14 mouse cellular contexts compared by ENCODE assay signal in genomic region chr13:73476259-73476658, GRCm38 (mm10). TPM values are rescaled to one million over a fixed set of nuclear protein-coding genes. Genes with fewer than 3 reads are reported as not detected.
A peak's percentile ranks its signal among the peaks of the same experiment; 100 is the strongest.
DNase-seq lines count a peak whose midpoint lies in the region; ATAC-seq and TF ChIP-seq lines count a peak whose summit lies in the region.
"Had no signal": no experiment of that assay in that cellular context is flagged by ENCODE, and none has a peak within 500 bp of the region (broad histone marks: within the 10 kb centered on the region; RNA-seq: fewer than 3 reads in every experiment).

No protein-coding gene starts in this region.

- H3K27me3 ChIP-seq in liver, postnatal 0 days (ENCODE audit: insufficient read depth, low read length), result no peaks in the 10 kb centered on the region
- H3K27me3 ChIP-seq: embryonic facial prominence, embryonic 13.5 days had no signal

- TF ChIP-seq CTCF in cortical plate, adult 2 months (IDR thresholded peaks at IDR 0.05; ENCODE audit: extremely low read depth, insufficient read depth, low read length), result no peak
- no peak for TF ChIP-seq CTCF in liver, postnatal 0 days (IDR thresholded peaks at IDR 0.05; ENCODE audit: low read depth)

- no peak for TF ChIP-seq POLR2A in cortical plate, adult 2 months (IDR thresholded peaks at IDR 0.05; ENCODE audit: extremely low read depth, insufficient read depth, low read length)

- 60% methylated on average over 5 of the region's 5 CpGs for WGBS in liver, postnatal 0 days (ENCODE audit: insufficient replicate concordance)

- ATAC-seq in liver, postnatal 0 days, result no peak
- no peak for ATAC-seq in erythroid progenitor cell, adult 5-6 weeks (replicated peaks; ENCODE audit: low FRiP score, poor library complexity, severe bottlenecking)
- ATAC-seq: forebrain, postnatal 0 days had no signal

- peak overlapping the region; percentile 41; the same call in 1 of the 2 replicates for H3K4me2 ChIP-seq in liver, postnatal 0 days (ENCODE audit: low read depth, low read length)
- H3K4me2 ChIP-seq: embryonic facial prominence, embryonic 13.5 days had no signal

- H3K27ac ChIP-seq in cortical plate, adult 2 months (ENCODE audit: insufficient read depth, low read length), result peak overlapping the region; percentile 2; the same call in 1 of the 2 replicates
- H3K27ac ChIP-seq in liver, postnatal 0 days (ENCODE audit: low read depth), result peak overlapping the region; percentile 93
- H3K27ac ChIP-seq: embryonic facial prominence, embryonic 13.5 days had no signal

- no peak for TF ChIP-seq EP300 in liver, postnatal 0 days (IDR thresholded peaks at IDR 0.05; ENCODE audit: low read depth)

- no peak overlapping the region; the same call in 1 of the 2 replicates for H3K9ac ChIP-seq in liver, postnatal 0 days (replicated peaks)
- H3K9ac ChIP-seq: embryonic facial prominence, embryonic 13.5 days; forebrain, postnatal 0 days had no signal

- peaks cover 15% of the 10 kb centered on the region for H3K4me1 ChIP-seq in cortical plate, adult 2 months (ENCODE audit: control insufficient read depth, insufficient read depth, low read length)
- peaks cover 70% of the 10 kb centered on the region for H3K4me1 ChIP-seq in liver, postnatal 0 days (ENCODE audit: insufficient read depth)

- DNase-seq in cerebellum, adult 9-10 months, result peak; percentile 36
- no peak for DNase-seq in cerebellum, adult 18-20 months
- peak; percentile 54 for DNase-seq in layer of hippocampus, adult 9-11 months
- DNase-seq in layer of hippocampus, postnatal 25 days (ENCODE audit: extremely low spot score in 1 of 2, low spot score in 1 of 2), result no peak
- DNase-seq in liver, postnatal 0 days, result no peak
- no peak for DNase-seq in right cerebral cortex, adult 18-20 months
- DNase-seq: adrenal gland, postnatal 36 days; cerebellum, adult 2 months; forebrain, postnatal 0 days; heart, postnatal 36 days; kidney, adult 18-20 months had no signal

- no peaks in the 10 kb centered on the region for H3K9me3 ChIP-seq in liver, postnatal 0 days (ENCODE audit: low read length)
- H3K9me3 ChIP-seq: embryonic facial prominence, embryonic 13.5 days had no signal

- H3K4me3 ChIP-seq in cortical plate, adult 2 months (ENCODE audit: insufficient read depth, low read length), result no peak overlapping the region
- no peak overlapping the region for H3K4me3 ChIP-seq in liver, postnatal 0 days (ENCODE audit: low read depth, low read length)
- H3K4me3 ChIP-seq: embryonic facial prominence, embryonic 13.5 days had no signal

- peaks cover 11% of the 10 kb centered on the region; the same call in 1 of the 2 replicates for H3K36me3 ChIP-seq in liver, postnatal 0 days (replicated peaks; ENCODE audit: insufficient read depth, low read length)
- H3K36me3 ChIP-seq: embryonic facial prominence, embryonic 13.5 days had no signal

RNA-seq across cellular contexts. Expression of gene Lpcat1, which starts 9.3 kb away (rescaled TPM):
- 10 to 100 TPM; 37.6 to 42.4 TPM for total RNA-seq in layer of hippocampus, postnatal 25 days (2021)
- polyA plus RNA-seq in cortical plate, adult 2 months (2012; rRNA removed), result 39.6 and 48.5 TPM in 2 replicates
- polyA plus RNA-seq in liver, postnatal 0 days (2015; fragmentation: Nextera tagmentation; extraction: Ambion mirVana), result 31.0 and 32.4 TPM in 2 replicates
- total RNA-seq in erythroid progenitor cell, adult 5-6 weeks (2015; ENCODE audit: low replicate concordance), result 241 and 302 TPM in 2 replicates
- total RNA-seq in erythroid progenitor cell, adult 5-6 weeks (2017; ENCODE audit: low replicate concordance), result 359 and 488 TPM in 2 replicates

Comparison
In these comparisons a context has a peak if more than half of its experiments do, and no peak if none do; other contexts are left out.
1. DNase-seq: peak in cerebellum, adult 9-10 months (single experiment) and layer of hippocampus, adult 9-11 months (single experiment); none in cerebellum, adult 18-20 months (0 of 2), layer of hippocampus, postnatal 25 days (0 of 2), liver, postnatal 0 days (single experiment) and right cerebral cortex, adult 18-20 months (single experiment).
2. RNA of gene Lpcat1, which starts 9.3 kb away (total RNA-seq): 241 to 488 TPM in erythroid progenitor cell, adult 5-6 weeks; 37.6 to 42.4 TPM in layer of hippocampus, postnatal 25 days; every median in the first group is over 4 times any median in the second.